Mouse (Mus musculus) telencephalon, adult 2 months (tissue): ENCODE measurements around the gene Olfr883.

Source experiments
- DNase-seq: peaks from one replicate; pipeline ENCODE4 v3.0.0-alpha.2; 2011; ENCODE audit warnings: low read depth, low spot score

Gene Olfr883

GRCm38 (mm10) chr9:38025508-38025907 is at the start of gene Olfr883:
Gene Olfr883 (plus strand): TSS chr9:38025808.
- no peak for DNase-seq

- no peak for DNase-seq
Measured at GRCm38 (mm10) chr9:37991525-37991924, 34.1 kb upstream of the Olfr883 start, which contains the start of gene Olfr881. Gene Olfr881 (plus strand): TSS chr9:37991825.

- no peak for DNase-seq
Measured at GRCm38 (mm10) chr9:37998581-37999204, 26.9 kb upstream of the Olfr883 start.

GRCm38 (mm10) chr9:38000021-38000420 is 25.6 kb upstream of the Olfr883 start:
- no peak for DNase-seq

- DNase-seq, result no peak
Measured at GRCm38 (mm10) chr9:38046255-38046654, 20.6 kb downstream of the Olfr883 start, which contains the start of gene Olfr884. Gene Olfr884 (plus strand): TSS chr9:38046555.

GRCm38 (mm10) chr9:38061022-38061421 is 35.4 kb downstream of the Olfr883 start, which contains the start of gene Olfr885:
Gene Olfr885 (plus strand): TSS chr9:38061322.
- DNase-seq, result no peak
